Mouse (Mus musculus) myocyte (in vitro differentiated cells): ENCODE results near the gene Ldhd.

Source experiments
- CEBPB ChIP-seq: IDR thresholded peaks from 2 replicates; pipeline ENCODE4 v1.6.1; 2011; ENCODE audit warnings: mild to moderate bottlenecking, moderate library complexity; ENCODE audit not compliant: poor library complexity, insufficient read depth, severe bottlenecking
- E2F4 ChIP-seq: IDR thresholded peaks from one replicate; pipeline ENCODE4 v1.6.1; 2011; ENCODE audit warnings: mild to moderate bottlenecking, control low read depth, moderate library complexity; ENCODE audit not compliant: insufficient read depth
- MAX ChIP-seq: IDR thresholded peaks from one replicate; pipeline ENCODE4 v1.6.1; 2011; ENCODE audit warnings: low read depth, mild to moderate bottlenecking, control low read depth
- MYOD1 ChIP-seq, 3 experiments: IDR thresholded peaks; one replicate each; pipeline ENCODE4 v1.6.1; 2011; ENCODE audit warnings: control low read depth in 2 of 3, low read depth in 2 of 3, mild to moderate bottlenecking in 2 of 3, moderate library complexity in 1 of 3; ENCODE audit not compliant: insufficient read length in 2 of 3, control insufficient read depth in 1 of 3
- MYOG ChIP-seq, 3 experiments: IDR thresholded peaks; one replicate each; pipeline ENCODE4 v1.6.1; 2011; ENCODE audit warnings: control low read depth in 2 of 3, low read depth in 2 of 3, mild to moderate bottlenecking in 2 of 3; ENCODE audit not compliant: insufficient read length in 2 of 3, control insufficient read depth in 1 of 3, insufficient read depth in 1 of 3
- POLR2A ChIP-seq: IDR thresholded peaks from one replicate; pipeline ENCODE4 v1.6.1; 2011; ENCODE audit warnings: low read depth, mild to moderate bottlenecking, control low read depth, moderate library complexity; ENCODE audit not compliant: insufficient read length
- POLR2AphosphoS2 ChIP-seq: IDR thresholded peaks from one replicate; pipeline ENCODE4 v1.6.1; 2011; ENCODE audit warnings: low read depth, control low read depth; ENCODE audit not compliant: insufficient read length
- TCF12 ChIP-seq: IDR thresholded peaks from one replicate; pipeline ENCODE4 v1.6.1; 2011; ENCODE audit warnings: mild to moderate bottlenecking, control low read depth; ENCODE audit not compliant: poor library complexity, insufficient read depth, severe bottlenecking
- USF1 ChIP-seq: IDR thresholded peaks from one replicate; pipeline ENCODE4 v1.6.1; 2011; ENCODE audit warnings: low read depth, mild to moderate bottlenecking, control low read depth, moderate library complexity

DNA sequence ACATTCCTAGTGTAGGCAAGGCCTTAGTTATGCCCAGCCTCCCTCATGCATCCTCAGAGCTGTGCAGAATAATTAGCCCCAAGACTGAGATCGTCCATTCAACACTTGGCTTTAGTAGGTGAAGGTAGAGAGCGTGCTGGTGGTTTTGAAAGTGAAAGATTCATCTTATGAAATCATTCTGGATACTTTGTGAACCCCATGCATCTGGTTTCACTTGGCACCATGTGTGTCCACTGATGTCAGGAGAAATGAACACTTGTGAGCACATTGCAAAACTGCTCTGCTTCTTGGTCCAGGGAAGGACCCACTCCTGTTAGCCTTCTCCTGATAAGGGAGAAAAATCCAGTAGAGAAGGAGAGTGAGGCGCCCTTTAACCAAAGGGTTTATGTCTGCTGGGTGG lies 45.2 kb downstream of the Ldhd start:
- TF ChIP-seq POLR2A (no peak), CEBPB (no peak), MAX (no peak), E2F4 (no peak), POLR2AphosphoS2 (no peak), MYOG (IDR thresholded peaks at IDR 0.05; ENCODE audit: control insufficient read depth in 1 of 3, insufficient read depth in 1 of 3, insufficient read length in 2 of 3, low read depth in 2 of 3) (no peak), TCF12 (no peak), USF1 (no peak), MYOD1 (IDR thresholded peaks at IDR 0.05; ENCODE audit: control insufficient read depth in 1 of 3, insufficient read length in 2 of 3, low read depth in 2 of 3) (no peak)
